ENCODE assay signal across 7 mouse cellular contexts in the genomic region with DNA sequence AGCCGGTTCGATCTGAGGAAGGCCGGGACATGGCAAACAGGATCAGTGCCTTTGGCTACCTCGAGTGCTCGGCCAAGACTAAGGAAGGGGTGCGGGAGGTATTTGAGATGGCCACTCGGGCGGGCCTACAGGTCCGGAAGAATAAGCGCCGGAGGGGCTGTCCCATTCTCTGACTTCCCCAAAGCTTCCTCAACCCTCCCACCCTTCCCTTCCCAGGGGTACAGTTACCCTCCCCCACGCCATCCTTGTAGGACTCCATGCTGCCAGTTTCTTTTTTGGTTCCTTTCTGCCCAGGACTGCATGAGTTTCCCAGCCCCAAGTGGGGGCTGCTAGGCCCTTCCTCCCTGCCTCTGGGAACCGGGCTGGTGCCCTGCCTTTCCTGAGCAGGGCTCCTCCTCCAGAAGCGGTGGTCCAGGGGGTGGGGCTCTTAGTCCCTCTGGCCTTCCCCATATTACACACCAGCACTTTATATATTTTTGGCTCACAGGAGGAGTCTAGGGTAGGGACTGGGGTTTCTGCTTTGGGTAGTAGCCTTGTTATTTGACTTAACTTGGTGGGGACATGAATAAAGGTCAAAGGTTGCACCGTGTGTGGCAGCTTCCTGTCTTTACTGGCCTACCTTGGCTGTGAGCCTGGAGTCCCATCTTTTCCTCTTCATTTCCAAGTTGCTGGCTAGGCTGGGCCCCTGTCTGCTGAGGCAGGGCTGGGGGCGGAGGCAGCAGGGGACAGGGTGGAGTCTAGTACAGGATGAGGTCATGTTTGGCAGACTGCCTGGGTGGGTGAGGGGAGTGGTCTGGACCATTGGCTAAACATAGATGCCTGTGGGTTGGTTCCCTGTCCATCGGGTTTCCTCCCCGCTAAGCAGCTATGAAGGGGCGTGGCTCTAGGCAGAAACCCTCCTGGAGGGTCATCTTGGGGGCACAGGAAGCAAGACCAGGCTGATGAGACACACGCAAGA. TPM values are rescaled to one million over a fixed set of nuclear protein-coding genes. Genes with fewer than 3 reads are reported as not detected.
DNase-seq lines count a peak whose midpoint lies in the region; ATAC-seq and TF ChIP-seq lines count a peak whose summit lies in the region.

No protein-coding gene starts in this region.

- no peaks in the 10 kb centered on the region for H3K9me3 ChIP-seq in limb, embryonic 12.5 days
- no peaks in the 10 kb centered on the region for H3K9me3 ChIP-seq in midbrain, embryonic 12.5 days

- H3K4me1 ChIP-seq in heart, adult 2 months (ENCODE audit: control insufficient read depth, insufficient read depth, low read length) = peaks cover 30% of the 10 kb centered on the region
- H3K4me1 ChIP-seq in limb, embryonic 12.5 days (replicated peaks) = peaks cover 70% of the 10 kb centered on the region
- H3K4me1 ChIP-seq in midbrain, embryonic 12.5 days = peaks cover 40% of the 10 kb centered on the region

- H3K27me3 ChIP-seq in heart, adult 2 months (ENCODE audit: control insufficient read depth, insufficient read depth, low read length) = no peaks in the 10 kb centered on the region
- no peaks in the 10 kb centered on the region for H3K27me3 ChIP-seq in limb, embryonic 12.5 days
- H3K27me3 ChIP-seq in midbrain, embryonic 12.5 days = peaks cover 18% of the 10 kb centered on the region

- H3K4me3 ChIP-seq in heart, adult 2 months = no peak overlapping the region
- no peak overlapping the region for H3K4me3 ChIP-seq in limb, embryonic 12.5 days (replicated peaks)
- H3K4me3 ChIP-seq in midbrain, embryonic 12.5 days = no peak overlapping the region

- ATAC-seq in limb, embryonic 12.5 days (ENCODE audit: insufficient number of reproducible peaks, insufficient read depth, low FRiP score, low TSS enrichment, low read depth) = peak; percentile 85
- peak; percentile 88 for ATAC-seq in midbrain, embryonic 12.5 days (ENCODE audit: low FRiP score, low read depth)

- TF ChIP-seq CTCF in heart, adult 2 months (IDR thresholded peaks at IDR 0.05) = no peak

- peaks cover 12% of the 10 kb centered on the region for H3K36me3 ChIP-seq in heart, adult 2 months (ENCODE audit: control insufficient read depth, insufficient read depth, low read length)
- H3K36me3 ChIP-seq in limb, embryonic 12.5 days = peaks cover 70% of the 10 kb centered on the region
- no peaks in the 10 kb centered on the region for H3K36me3 ChIP-seq in midbrain, embryonic 12.5 days

- peak overlapping the region; percentile 74 for H3K27ac ChIP-seq in heart, adult 2 months
- H3K27ac ChIP-seq in limb, embryonic 12.5 days = peak overlapping the region; percentile 84
- H3K27ac ChIP-seq in midbrain, embryonic 12.5 days (replicated peaks) = peak overlapping the region; percentile 2; the same call in 1 of the 2 replicates

- intact Hi-C loops in heart, adult 2 months (cut with DNase I) = loop anchor here (2.0 kb wide), 1 partner anchor 23 kb away; no protein-coding TSS in a partner anchor

- H3K9ac ChIP-seq in heart, adult 2 months (ENCODE audit: low read depth, low read length) = peak overlapping the region; percentile 21
- H3K9ac ChIP-seq in limb, embryonic 12.5 days (replicated peaks) = no peak overlapping the region
- H3K9ac ChIP-seq in midbrain, embryonic 12.5 days (replicated peaks) = no peak overlapping the region; the same call in 1 of the 2 replicates

- H3K4me2 ChIP-seq in limb, embryonic 12.5 days = peak overlapping the region; percentile 26; the same call in 1 of the 2 replicates
- H3K4me2 ChIP-seq in midbrain, embryonic 12.5 days (replicated peaks) = no peak overlapping the region

- TF ChIP-seq POLR2A in heart, adult 2 months (IDR thresholded peaks at IDR 0.05; ENCODE audit: insufficient read depth, low read depth, low read length) = no peak

- DNase-seq in ZHBTc4 (ENCODE audit: low read depth, low spot score) = peak; percentile 95
- DNase-seq in embryo, embryonic 9.5 days (ENCODE audit: extremely low spot score) = peak; percentile 90
- DNase-seq in heart, adult 2 months = peak; percentile 93 to 95
- peak; percentile 95 for DNase-seq in kidney, adult 18-20 months
- DNase-seq in spleen, postnatal 4 days (ENCODE audit: low spot score in 2 of 2) = peak; percentile 71 to 75

- no peaks in the 10 kb centered on the region for H3K79me2 ChIP-seq in heart, adult 2 months (replicated peaks; ENCODE audit: control insufficient read depth, insufficient read depth, low read length)

- WGBS in heart, adult 2 months = 28% methylated on average over 20 of the region's 20 CpGs
- WGBS in limb, embryonic 12.5 days = 50% methylated on average over 20 of the region's 20 CpGs
- WGBS in midbrain, embryonic 12.5 days = 59% methylated on average over 18 of the region's 20 CpGs

- TF ChIP-seq EP300 in heart, adult 2 months (IDR thresholded peaks at IDR 0.05; ENCODE audit: insufficient read depth, low read depth, low read length) = peak; percentile 60; the same call in 1 of the 2 replicates

RNA-seq across cellular contexts. Expression of gene Rhoc, which starts 6.0 kb away (rescaled TPM):
- 10 to 100 TPM; 83.8 to 89.9 TPM for total RNA-seq in heart, adult 2 months (2021)
- 85.3 and 101 TPM in 2 replicates for polyA plus RNA-seq in heart, adult 2 months (2012; rRNA removed)
- polyA plus RNA-seq in limb, embryonic 12.5 days (2016; fragmentation: Nextera tagmentation; extraction: Ambion mirVana) = 152 and 154 TPM in 2 replicates
- polyA plus RNA-seq in midbrain, embryonic 12.5 days (2016; fragmentation: Nextera tagmentation; extraction: Ambion mirVana) = 69.3 and 78.9 TPM in 2 replicates

RNA-seq across cellular contexts. Expression of gene Fam19a3, which starts 12.5 kb away (rescaled TPM):
- 1 to 10 TPM; 1.2 to 1.4 TPM for total RNA-seq in heart, adult 2 months (2021)
- 2.4 and 3.4 TPM in 2 replicates for polyA plus RNA-seq in heart, adult 2 months (2012; rRNA removed)
- 0.24 and 0.85 TPM in 2 replicates for polyA plus RNA-seq in limb, embryonic 12.5 days (2016; fragmentation: Nextera tagmentation; extraction: Ambion mirVana)
- not detected in 2 replicates for polyA plus RNA-seq in midbrain, embryonic 12.5 days (2016; fragmentation: Nextera tagmentation; extraction: Ambion mirVana)

RNA-seq across cellular contexts. Expression of gene Ppm1j, which starts 13.3 kb away (rescaled TPM):
- 10 to 100 TPM; 17.5 to 20.1 TPM for total RNA-seq in heart, adult 2 months (2021)
- polyA plus RNA-seq in heart, adult 2 months (2012; rRNA removed) = 42.4 and 47.6 TPM in 2 replicates
- 2.6 and 3.4 TPM in 2 replicates for polyA plus RNA-seq in limb, embryonic 12.5 days (2016; fragmentation: Nextera tagmentation; extraction: Ambion mirVana)
- 0.66 and 0.86 TPM in 2 replicates for polyA plus RNA-seq in midbrain, embryonic 12.5 days (2016; fragmentation: Nextera tagmentation; extraction: Ambion mirVana)

RNA-seq across cellular contexts. Expression of gene Mov10, which starts 24.2 kb away (rescaled TPM):
- total RNA-seq in heart, adult 2 months (2021) = 1 to 10 TPM; 4.6 to 5.9 TPM
- 5.7 and 7.4 TPM in 2 replicates for polyA plus RNA-seq in heart, adult 2 months (2012; rRNA removed)
- 73.8 and 77.2 TPM in 2 replicates for polyA plus RNA-seq in limb, embryonic 12.5 days (2016; fragmentation: Nextera tagmentation; extraction: Ambion mirVana)
- polyA plus RNA-seq in midbrain, embryonic 12.5 days (2016; fragmentation: Nextera tagmentation; extraction: Ambion mirVana) = 14.6 and 15.2 TPM in 2 replicates

Comparison
In these comparisons a context has a peak if more than half of its experiments do, and no peak if none do; other contexts are left out.
1. H3K27ac ChIP-seq: peak in every context shown above with its lines; median percentile 84 in limb, embryonic 12.5 days; 74 in heart, adult 2 months; 2 in midbrain, embryonic 12.5 days.